Mouse (Mus musculus): ENCODE data around the gene Gm44511.

Gene Gm44511

GRCm38 (mm10) chr6:128826132-128826531 is at the start of gene Gm44511, which contains the start of gene Klrb1b:
Gene Gm44511, minus strand, starts transcription at chr6:128826315.
Gene Klrb1b, minus strand, starts transcription at chr6:128826331.
- DNase-seq, result no peak

- DNase-seq, result no peak
Measured at GRCm38 (mm10) chr6:128871910-128872610, 45.9 kb upstream of the Gm44511 start.

- DNase-seq, result no peak
Measured at GRCm38 (mm10) chr6:128868861-128869260, 42.7 kb upstream of the Gm44511 start.

- no peak for DNase-seq
Measured at GRCm38 (mm10) chr6:128857976-128858375, 31.9 kb upstream of the Gm44511 start.

- DNase-seq, result peak; percentile 17
Measured at GRCm38 (mm10) chr6:128856250-128856649, 30.1 kb upstream of the Gm44511 start.

GRCm38 (mm10) chr6:128855477-128855876 is 29.4 kb upstream of the Gm44511 start:
- no peak for DNase-seq

GRCm38 (mm10) chr6:128854895-128855294 is 28.8 kb upstream of the Gm44511 start:
- no peak for DNase-seq

GRCm38 (mm10) chr6:128854024-128854820 is 28.1 kb upstream of the Gm44511 start:
- peak; percentile 48 for DNase-seq

- no peak for DNase-seq
Measured at GRCm38 (mm10) chr6:128852766-128853165, 26.7 kb upstream of the Gm44511 start.

GRCm38 (mm10) chr6:128851151-128851550 is 25.0 kb upstream of the Gm44511 start:
- DNase-seq, result no peak

GRCm38 (mm10) chr6:128850671-128851070 is 24.6 kb upstream of the Gm44511 start:
- DNase-seq, result no peak

GRCm38 (mm10) chr6:128849902-128850301 is 23.8 kb upstream of the Gm44511 start:
- peak; percentile 36 for DNase-seq

- DNase-seq, result no peak
Measured at GRCm38 (mm10) chr6:128847401-128847800, 21.3 kb upstream of the Gm44511 start.

- DNase-seq, result no peak
Measured at GRCm38 (mm10) chr6:128845998-128846542, 20.0 kb upstream of the Gm44511 start.

GRCm38 (mm10) chr6:128845319-128845979 is 19.3 kb upstream of the Gm44511 start:
- DNase-seq, result peak; percentile 81

GRCm38 (mm10) chr6:128844586-128845080 is 18.5 kb upstream of the Gm44511 start:
- DNase-seq, result no peak

- DNase-seq, result peak; percentile 59
Measured at GRCm38 (mm10) chr6:128844131-128844530, 18.0 kb upstream of the Gm44511 start.

GRCm38 (mm10) chr6:128843479-128843992 is 17.4 kb upstream of the Gm44511 start:
- DNase-seq, result peak; percentile 36

GRCm38 (mm10) chr6:128842945-128843478 is 16.9 kb upstream of the Gm44511 start:
- DNase-seq, result peak; percentile 94

- no peak for DNase-seq
Measured at GRCm38 (mm10) chr6:128842356-128842944, 16.3 kb upstream of the Gm44511 start.

- no peak for DNase-seq
Measured at GRCm38 (mm10) chr6:128841327-128842089, 15.4 kb upstream of the Gm44511 start.

All from right cerebral cortex, adult 18-20 months (tissue).